Mouse (Mus musculus): ENCODE data around the gene 3830406C13Rik.

The 3830406C13Rik gene

DNA sequence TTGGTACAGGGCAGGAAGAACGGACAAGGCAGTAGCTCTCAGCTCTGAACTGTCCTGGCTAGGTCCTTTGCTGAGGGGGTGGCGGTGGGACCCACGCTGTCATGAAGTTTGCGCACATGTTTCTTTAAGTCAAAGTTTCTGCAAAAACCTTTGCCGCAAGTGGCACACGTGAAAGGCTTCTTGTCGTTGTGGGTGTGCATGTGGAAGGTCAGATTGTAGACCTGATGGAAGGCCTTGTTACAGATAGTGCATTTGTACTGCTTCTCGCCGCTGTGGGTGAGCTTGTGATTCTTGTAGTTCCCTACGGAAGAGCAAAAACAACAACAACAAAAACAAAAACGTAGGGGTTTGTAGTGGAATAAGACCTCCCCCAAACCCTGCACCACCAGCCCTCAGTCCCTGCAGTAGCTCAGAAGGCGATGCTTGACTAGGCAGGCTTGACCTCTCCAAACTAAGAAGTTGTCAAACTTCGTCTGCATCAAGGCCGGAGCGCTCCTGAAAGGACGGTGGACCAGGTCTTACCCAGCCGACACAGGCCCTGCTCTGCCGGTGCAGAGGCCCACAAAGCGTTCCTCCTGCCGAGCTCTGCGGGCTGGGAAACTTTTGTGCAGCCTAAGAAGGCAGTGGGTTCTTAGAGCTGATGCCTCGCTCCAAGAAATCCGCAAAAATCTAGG is 58.6 kb downstream of the 3830406C13Rik start:
- no peak for DNase-seq (ENCODE audit: low spot score in 2 of 2)

DNA sequence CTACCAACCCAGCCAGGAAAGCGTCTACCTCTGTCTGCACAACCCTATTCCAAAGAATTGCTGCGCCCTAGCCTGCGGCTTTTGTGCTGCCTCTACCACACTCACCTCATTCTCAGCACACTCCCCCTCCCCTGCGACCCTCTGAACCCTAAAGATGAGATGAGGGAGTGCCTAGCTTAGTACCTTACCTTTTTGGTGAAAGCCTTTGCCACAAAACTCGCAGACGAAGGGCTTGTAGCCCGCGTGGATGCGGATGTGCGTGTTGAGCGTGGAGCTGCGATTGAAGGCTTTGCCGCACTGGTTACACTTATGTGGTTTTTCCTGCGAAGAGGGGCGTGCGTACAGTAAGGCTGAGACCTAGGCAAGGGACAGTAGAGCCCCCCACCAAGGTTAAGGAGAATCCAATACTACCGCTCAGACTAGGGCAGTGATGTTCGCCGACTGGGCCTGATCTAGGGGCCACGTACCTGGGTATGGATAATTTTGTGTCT is 59.5 kb downstream of the 3830406C13Rik start:
- DNase-seq (ENCODE audit: low spot score in 2 of 2): no peak

DNA sequence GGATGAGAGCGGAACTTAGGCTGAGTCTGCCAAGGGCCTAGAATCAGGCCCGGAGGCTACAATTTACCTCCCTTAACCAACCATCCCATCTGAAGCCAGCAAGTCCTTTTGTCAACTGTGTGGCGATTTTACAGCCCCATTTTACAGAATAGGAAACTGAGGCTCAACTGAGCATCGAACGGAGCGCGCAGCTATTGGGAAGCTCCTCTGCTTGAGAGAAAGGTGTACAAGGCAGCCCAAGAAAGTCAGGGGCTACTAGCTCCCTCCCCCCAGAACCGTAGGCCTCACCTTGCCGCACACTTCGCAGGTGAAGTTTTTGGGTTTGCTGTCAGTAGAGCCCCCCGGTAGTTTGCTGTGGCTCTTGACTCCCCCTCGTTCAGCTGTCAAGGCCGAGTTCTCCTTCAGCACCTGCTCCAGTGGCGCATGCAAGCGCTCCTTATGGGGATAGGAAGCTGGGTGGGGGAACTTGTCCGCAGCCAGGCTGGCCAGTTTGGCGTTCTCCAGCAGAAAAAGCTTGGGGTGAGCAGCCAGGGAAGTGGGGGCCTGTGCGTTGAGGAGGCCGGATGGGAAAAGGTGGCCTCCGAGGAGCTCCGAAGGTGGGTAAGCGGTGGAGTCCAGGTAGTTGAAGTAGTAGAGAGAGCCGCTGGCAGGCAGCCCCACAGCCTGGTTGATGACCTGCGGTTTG is 60.2 kb downstream of the 3830406C13Rik start:
- no peak for DNase-seq (ENCODE audit: low spot score in 2 of 2)

DNA sequence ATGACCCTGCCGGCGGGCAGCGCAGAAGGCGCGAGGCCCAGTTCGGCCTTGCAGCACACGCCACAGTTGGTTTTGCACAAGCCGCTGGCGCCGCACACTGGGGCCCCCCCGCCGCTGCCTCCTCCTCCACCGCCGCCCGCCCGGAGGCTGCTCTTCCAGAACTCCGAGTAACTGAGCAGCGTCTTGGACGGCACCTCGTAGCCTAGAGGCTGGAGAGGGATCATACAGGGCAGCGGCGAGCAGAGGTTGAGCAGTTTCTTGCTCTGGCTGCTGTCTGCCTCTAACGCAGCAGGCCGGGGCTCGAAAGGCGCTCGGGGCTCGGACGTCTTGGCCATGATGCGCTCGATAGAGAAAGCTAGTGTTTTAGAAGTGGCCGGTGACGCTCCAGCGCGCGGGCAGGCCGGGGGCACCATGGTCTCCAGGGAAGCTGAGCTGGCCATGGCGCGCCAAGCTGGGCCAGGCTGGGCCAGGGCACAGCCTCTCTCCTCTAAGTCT is 60.8 kb downstream of the 3830406C13Rik start:
- no peak for DNase-seq (ENCODE audit: low spot score in 2 of 2)

DNA sequence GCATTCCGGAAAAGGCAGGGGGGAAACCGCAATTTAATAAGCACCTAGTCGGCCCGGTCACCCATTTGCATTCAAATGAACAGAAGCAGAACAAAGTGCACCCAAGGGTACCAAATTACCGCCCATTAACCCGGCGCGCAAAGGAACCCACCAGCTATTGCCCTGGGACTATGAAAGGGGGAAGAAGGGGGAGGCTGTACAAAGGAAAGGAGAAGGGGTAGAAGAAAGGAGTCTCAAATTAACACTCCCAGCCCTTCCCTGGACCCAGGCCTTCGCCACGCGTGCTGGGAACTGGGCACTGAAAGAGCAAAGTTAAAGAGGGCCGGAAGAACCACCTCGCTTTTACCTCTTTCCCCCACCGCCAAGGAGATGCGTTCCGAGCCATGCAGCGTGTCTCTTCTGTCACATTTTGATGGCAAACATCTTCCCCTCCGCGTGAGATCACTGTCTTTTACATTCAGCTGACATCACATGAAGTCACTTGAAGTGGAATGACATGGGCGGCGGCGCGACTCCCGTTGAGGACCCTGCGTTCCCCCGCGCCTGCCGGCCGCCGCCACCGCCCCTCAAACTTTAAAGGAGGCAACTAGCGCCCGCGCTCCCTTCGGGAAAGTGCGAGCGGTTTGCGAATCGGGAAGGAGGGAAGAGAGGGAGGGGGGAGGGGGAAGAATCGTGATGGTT is 61.4 kb downstream of the 3830406C13Rik start:
- DNase-seq (ENCODE audit: low spot score in 2 of 2): no peak

DNA sequence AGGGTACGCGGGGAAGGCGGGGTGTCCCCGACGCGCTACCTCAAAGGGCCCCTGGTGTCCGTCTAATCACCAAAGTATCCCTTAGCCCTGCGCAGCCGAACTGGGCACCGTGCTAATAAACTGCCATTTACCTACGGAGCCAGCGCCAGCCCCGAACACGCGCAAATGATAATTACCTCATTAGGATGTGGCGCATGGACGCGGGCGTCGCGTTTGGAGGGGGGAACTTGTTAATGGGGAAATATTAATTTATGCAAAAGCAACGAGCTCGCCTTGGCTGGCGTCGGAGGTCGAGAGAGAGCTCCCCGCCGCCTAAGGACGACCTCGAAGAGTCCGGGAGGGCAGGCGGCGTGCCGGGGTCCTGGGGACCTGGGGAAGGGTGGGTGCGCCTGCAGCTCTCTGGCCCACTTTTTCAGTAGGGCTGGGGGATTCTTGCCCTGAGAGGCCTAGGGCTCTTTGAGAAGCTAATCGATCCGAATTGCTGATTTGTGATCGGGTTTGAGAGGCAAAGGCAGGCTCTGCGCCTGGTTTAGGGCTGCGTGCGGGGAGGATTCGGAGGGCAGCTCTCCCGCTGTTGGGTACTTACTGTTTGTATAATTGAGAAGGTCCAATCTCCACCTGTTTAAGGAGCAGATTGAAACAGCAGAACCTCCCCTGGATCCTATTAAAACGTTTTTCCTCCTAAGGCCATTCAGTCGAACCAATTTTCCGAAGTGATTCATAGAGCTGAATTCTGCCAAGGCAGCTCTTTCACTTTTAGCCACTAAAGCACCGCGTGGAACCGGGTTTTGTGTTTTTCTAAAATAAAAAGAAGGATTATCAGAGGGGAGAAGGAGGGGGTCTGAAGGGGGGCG is 62.3 kb downstream of the 3830406C13Rik start:
- no peak for DNase-seq (ENCODE audit: low spot score in 2 of 2)

DNA sequence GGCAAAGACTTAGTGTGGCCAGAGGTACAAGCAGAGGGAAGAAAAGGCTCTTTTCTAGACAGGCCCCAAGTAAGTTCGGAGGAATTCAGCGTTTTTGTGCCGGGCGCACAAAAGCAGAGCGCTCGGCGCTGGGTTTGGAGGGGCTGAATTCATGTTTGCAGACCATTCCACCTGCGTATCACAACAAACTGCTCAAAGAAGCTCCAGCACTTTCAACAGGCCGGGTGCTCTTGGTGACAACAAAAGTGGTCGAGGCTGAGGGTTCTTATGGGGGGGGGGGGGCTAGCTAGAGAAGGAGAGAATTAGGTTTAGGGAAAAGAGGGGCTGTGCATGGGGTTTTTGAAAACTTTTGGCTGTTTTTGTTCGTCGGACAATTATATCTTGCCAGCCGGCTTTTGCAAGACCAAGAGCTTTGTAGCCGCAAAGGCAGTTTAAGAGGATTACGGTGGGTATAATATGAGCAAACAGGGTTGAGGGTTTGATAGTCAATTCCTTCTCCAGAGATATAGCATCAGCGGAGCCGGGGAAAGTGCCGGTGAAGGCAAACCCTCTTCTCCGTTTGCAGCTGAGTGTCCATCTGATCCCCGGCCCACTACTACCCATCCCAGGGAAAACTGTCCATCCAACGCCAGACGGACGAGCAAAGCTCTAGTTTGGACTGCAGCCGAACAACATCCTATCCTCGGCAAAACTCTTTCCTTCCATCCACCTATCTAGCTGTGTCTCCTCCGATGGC is 63.1 kb downstream of the 3830406C13Rik start:
- no peak for DNase-seq (ENCODE audit: low spot score in 2 of 2)

DNA sequence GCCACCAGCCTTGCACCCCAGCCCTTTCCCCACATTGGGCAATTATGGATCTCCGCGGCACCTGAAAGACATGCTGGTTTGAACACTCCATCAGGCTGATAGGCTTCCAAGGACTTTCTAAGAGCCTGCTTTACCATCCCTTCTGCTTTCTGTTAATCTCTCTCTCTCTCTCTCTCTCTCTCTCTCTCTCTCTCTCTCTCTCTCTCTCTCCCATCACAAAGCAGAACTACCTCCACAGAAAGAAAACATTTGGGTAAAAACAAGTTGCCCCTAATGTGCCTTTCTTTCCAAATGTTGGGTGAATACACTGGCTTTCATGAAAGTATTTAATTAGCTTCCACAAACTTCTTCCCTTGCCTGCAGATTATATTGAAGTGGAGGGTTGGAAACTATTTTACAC is 64.1 kb downstream of the 3830406C13Rik start, which contains the start of gene Fezf2:
TSS of gene Fezf2 (minus strand) at position 101 of the 400 bp plus-strand sequence.
- no peak for DNase-seq (ENCODE audit: low spot score in 2 of 2)

DNA sequence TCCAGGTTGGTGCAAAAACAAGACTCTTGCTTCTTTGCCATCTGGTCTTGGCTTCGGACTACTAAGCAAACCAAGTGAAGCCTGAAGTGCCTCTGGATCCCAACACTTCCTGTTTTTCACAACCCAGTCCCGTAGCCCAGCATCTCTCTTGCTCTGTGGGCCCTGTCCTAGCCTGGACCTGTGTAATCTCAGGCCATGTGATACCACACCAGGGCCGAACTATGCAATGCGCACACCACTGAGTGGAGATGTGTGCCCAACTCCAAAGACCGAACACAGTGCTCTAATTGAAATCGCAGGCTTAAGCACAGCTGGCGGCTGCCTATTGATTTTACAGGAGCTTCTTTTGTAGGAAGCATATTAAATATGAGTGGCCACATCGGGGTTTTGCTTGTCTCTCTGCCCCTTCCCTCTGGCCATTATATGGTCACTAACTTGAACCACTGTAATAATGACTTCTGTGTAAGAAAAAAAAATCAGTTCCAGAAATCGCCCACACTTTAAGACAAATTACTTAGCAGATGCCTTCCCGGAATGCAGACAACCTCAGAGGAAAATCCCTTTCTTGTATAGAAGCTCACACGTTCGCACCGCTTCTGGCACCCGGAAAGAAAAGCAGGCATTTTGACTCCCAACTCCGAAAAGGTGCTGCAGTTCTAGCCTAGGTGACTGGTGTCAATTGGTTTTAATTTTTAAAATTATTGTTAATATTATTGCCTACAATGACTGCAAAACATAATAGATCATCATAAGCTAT is 65.5 kb downstream of the 3830406C13Rik start:
- no peak for DNase-seq (ENCODE audit: low spot score in 2 of 2)

DNA sequence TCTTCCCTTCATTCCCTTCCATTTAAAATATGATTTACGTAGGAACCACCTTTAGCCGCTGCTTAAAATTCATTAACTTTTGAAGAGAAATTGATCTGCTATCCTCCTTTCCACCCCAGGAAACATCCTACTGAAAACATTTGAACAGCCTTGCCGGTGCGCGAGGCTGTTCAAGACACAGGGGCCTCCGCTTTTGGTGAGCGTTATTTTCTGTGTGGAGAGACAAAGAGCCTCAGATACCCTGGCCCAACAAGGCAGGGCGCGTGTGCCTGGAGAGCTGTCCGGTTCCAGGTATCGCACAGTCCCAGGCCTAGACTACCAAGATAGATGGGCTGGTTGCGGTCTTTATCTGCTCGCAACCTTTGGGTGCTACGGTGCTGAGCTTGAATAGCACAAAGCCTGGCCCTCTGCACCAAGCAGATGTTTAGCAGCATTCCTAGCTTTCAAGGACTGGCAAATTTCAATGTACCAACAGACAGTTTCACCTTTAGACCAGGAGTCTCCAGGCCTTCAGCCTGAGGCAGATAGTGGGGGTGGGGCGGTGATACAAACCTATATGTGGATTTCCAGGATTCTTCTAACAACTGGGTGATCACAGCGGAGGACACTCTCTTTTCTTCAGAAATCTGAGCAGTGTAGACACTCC is 66.4 kb downstream of the 3830406C13Rik start:
- DNase-seq (ENCODE audit: low spot score in 2 of 2): no peak
